Mouse (Mus musculus): ENCODE measurements around the gene Slc25a4. TPM values are rescaled to one million over a fixed set of nuclear protein-coding genes. Genes with fewer than 3 reads are reported as not detected.

Gene Slc25a4
- polyA plus RNA-seq, 1 experiment from 2014 or later, result 291 TPM

DNA sequence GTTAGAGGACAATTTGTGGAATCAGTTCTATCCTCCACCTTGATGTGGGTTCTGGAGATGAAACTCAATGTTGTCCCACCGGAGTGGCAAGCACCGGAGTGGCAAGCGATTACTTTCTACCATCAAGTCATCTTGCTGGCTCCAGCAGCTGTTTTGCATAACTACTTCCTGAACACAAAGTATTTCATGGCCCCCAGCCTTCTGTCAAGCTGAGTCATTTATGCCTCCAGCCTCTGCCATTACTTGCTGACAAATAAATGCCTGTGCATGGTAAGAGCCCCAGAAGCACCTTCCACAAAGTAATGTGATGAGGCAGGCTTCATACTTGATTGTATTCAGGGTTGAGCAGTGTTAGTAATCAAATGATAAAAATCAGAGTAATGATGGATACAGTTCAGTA is 14.2 kb downstream of the Slc25a4 start:
- no peaks in the 10 kb centered on the region for H3K27me3 ChIP-seq (replicated peaks; ENCODE audit: control insufficient read depth, insufficient read depth, low read length)
- no peak overlapping the region for H3K27ac ChIP-seq (ENCODE audit: low read depth, low read length)
- H3K36me3 ChIP-seq (ENCODE audit: control insufficient read depth, insufficient read depth, low read length), result peaks cover 10% of the 10 kb centered on the region; the same call in 1 of the 2 replicates
- H3K4me1 ChIP-seq (replicated peaks; ENCODE audit: control insufficient read depth, insufficient read depth, low read length), result no peaks in the 10 kb centered on the region
- DNase-seq (ENCODE audit: low spot score) (no peak), ATAC-seq (replicated peaks; ENCODE audit: low FRiP score) (no peak)
- WGBS, result 88% methylated on average over 3 of the region's 3 CpGs
- no peak overlapping the region for H3K4me3 ChIP-seq (ENCODE audit: low read depth, low read length)
- H3K9me3 ChIP-seq (ENCODE audit: control insufficient read depth, low read length), result no peaks in the 10 kb centered on the region
- no peak overlapping the region for H3K9ac ChIP-seq (ENCODE audit: low read depth, low read length)
- H3K4me2 ChIP-seq, result no peak overlapping the region

DNA sequence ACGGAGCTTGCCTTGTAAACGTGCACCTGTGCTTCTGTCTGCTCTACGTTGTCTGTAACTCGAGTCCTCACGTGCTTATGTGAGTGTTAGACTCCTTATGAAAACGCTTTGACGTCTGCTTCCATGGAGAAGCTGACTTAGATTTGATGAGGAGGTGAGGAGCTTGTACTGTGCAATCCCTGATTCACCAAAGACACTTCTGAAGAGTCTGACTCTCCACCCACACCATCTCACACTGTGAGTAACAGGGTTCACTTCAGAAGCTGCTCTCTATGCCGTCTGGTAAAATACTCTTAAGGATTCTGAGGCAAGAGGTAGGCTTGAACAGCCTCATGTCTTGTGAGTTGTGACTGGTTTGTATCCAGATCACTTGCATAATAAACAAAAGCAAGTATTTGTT is 18.0 kb downstream of the Slc25a4 start:
- Histone ChIP-seq H3K9me3 (ENCODE audit: control insufficient read depth, low read length) (no peaks in the 10 kb centered on the region), H3K27me3 (replicated peaks; ENCODE audit: control insufficient read depth, insufficient read depth, low read length) (no peaks in the 10 kb centered on the region), H3K4me1 (replicated peaks; ENCODE audit: control insufficient read depth, insufficient read depth, low read length) (no peaks in the 10 kb centered on the region), H3K4me3 (ENCODE audit: low read depth, low read length) (no peak overlapping the region), H3K27ac (ENCODE audit: low read depth, low read length) (no peak overlapping the region), H3K9ac (ENCODE audit: low read depth, low read length) (no peak overlapping the region), H3K4me2 (no peak overlapping the region), H3K36me3 (ENCODE audit: control insufficient read depth, insufficient read depth, low read length) (peaks cover 10% of the 10 kb centered on the region; the same call in 1 of the 2 replicates)
- WGBS, result 86% methylated on average over 8 of the region's 8 CpGs
- DNase-seq (ENCODE audit: low spot score) (no peak), ATAC-seq (replicated peaks; ENCODE audit: low FRiP score) (no peak)

DNA sequence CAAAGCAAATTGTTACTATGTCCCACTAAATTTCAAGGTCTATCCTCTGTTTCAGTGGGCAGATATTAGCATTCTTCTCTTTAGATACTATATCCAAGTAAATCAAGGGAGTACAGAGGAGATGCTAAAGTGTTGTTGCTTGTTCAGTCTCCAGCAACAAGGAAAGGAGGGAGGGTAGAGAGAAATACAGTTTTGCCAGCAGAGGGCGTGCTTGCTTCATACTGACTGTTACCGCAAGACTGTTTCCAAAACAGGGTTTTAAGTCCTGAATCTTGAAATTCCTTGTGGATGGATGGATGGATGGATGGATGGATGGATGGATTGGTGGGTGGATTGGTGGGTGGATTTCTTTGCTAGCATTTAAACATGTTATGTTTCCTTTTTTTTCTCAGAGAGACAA is 25.7 kb downstream of the Slc25a4 start:
- WGBS, result 7% methylated on average over 2 of the region's 2 CpGs
- no peak overlapping the region for H3K27ac ChIP-seq (ENCODE audit: low read depth, low read length)
- no peak overlapping the region for H3K4me2 ChIP-seq
- H3K36me3 ChIP-seq (ENCODE audit: control insufficient read depth, insufficient read depth, low read length), result 0 out of 2 replicates have a peak, but pooled peaks cover 2% of the 10 kb centered on the region
- no peaks in the 10 kb centered on the region for H3K4me1 ChIP-seq (replicated peaks; ENCODE audit: control insufficient read depth, insufficient read depth, low read length)
- H3K9me3 ChIP-seq (ENCODE audit: control insufficient read depth, low read length), result no peaks in the 10 kb centered on the region
- no peaks in the 10 kb centered on the region for H3K27me3 ChIP-seq (replicated peaks; ENCODE audit: control insufficient read depth, insufficient read depth, low read length)
- no peak overlapping the region for H3K9ac ChIP-seq (ENCODE audit: low read depth, low read length)
- DNase-seq (ENCODE audit: low spot score), result no peak
- no peak overlapping the region for H3K4me3 ChIP-seq (ENCODE audit: low read depth, low read length)
- ATAC-seq (replicated peaks; ENCODE audit: low FRiP score), result no peak

DNA sequence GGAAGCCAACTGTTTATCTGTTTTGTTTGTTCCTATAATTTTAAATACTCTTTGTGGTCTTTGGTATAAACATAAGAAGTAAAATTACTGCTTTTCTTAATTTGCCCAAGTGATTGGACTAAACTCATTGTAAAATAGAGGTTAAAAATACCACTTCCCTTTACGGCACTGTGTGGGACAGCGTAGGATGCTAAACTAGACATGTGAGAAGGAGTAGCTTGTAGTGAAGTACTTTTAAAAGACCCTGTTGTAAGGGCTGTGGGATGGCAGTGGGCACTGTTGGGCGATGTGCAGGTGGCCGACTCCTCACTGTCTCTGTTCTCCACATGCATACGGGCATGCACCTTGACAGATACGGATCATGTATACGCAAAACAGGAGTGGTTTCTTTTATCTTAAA is 30.9 kb downstream of the Slc25a4 start:
- no peaks in the 10 kb centered on the region for H3K4me1 ChIP-seq (replicated peaks; ENCODE audit: control insufficient read depth, insufficient read depth, low read length)
- no peaks in the 10 kb centered on the region for H3K9me3 ChIP-seq (ENCODE audit: control insufficient read depth, low read length)

DNA sequence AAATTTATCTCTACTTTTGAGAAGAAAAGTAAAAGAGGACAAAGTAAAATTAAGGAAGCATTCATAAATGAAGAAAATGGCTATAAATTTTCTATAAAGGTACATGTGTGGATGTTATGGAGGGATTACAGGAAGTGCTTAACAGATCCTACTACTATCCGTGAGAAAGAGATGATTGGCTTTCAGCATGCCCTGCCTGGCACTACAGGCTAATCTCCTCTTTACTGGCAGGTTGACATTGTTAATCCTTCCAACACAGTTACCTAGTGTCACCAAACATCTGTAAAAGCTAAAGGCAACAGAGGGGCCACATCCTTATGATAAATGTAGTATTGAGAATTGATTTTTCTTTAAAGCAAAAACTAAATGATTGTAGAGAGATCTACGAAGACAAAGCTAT is 37.4 kb downstream of the Slc25a4 start:
- DNase-seq (ENCODE audit: low spot score) (no peak), ATAC-seq (replicated peaks; ENCODE audit: low FRiP score) (no peak; the same call in 1 of the 2 replicates)
- Histone ChIP-seq H3K4me2 (peak overlapping the region; percentile 36), H3K36me3 (ENCODE audit: control insufficient read depth, insufficient read depth, low read length) (peaks cover 16% of the 10 kb centered on the region), H3K9me3 (ENCODE audit: control insufficient read depth, low read length) (no peaks in the 10 kb centered on the region), H3K27ac (ENCODE audit: low read depth, low read length) (no peak overlapping the region), H3K4me3 (ENCODE audit: low read depth, low read length) (no peak overlapping the region), H3K27me3 (replicated peaks; ENCODE audit: control insufficient read depth, insufficient read depth, low read length) (no peaks in the 10 kb centered on the region), H3K4me1 (replicated peaks; ENCODE audit: control insufficient read depth, insufficient read depth, low read length) (peaks cover 5% of the 10 kb centered on the region), H3K9ac (ENCODE audit: low read depth, low read length) (no peak overlapping the region)
- WGBS, result 44% methylated on average over 2 of the region's 2 CpGs

More for the DNA sequence above, 30.9 kb downstream of the Slc25a4 start:
- Histone ChIP-seq H3K27me3 (replicated peaks; ENCODE audit: control insufficient read depth, insufficient read depth, low read length) (no peaks in the 10 kb centered on the region), H3K9ac (ENCODE audit: low read depth, low read length) (no peak overlapping the region), H3K4me3 (ENCODE audit: low read depth, low read length) (no peak overlapping the region), H3K27ac (ENCODE audit: low read depth, low read length) (no peak overlapping the region), H3K36me3 (ENCODE audit: control insufficient read depth, insufficient read depth, low read length) (0 out of 2 replicates have a peak, but pooled peaks cover 4% of the 10 kb centered on the region), H3K4me2 (no peak overlapping the region)
- WGBS, result 91% methylated on average over 7 of the region's 7 CpGs
- DNase-seq (ENCODE audit: low spot score) (no peak), ATAC-seq (replicated peaks; ENCODE audit: low FRiP score) (no peak)

DNA sequence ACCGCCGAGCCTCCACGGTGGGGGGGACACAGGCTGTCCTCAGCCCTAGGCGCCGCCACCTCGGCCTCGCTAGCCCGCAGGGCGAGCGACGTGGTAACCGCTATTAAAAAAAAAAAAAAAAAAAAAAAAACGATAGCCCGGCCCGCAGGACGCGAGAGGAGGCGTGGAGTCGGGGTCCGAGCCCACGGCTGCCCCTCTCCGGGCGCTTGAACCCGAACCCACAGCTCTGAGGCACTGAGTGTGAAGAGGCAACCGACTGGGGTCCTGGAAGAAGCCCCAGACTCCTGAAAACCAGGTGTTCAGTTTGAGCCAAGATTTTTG is 47.3 kb downstream of the Slc25a4 start:
- Histone ChIP-seq H3K27ac (ENCODE audit: low read depth, low read length) (peak overlapping the region; percentile 49), H3K4me2 (peak overlapping the region; percentile 74), H3K9ac (ENCODE audit: low read depth, low read length) (peak overlapping the region; percentile 93), H3K36me3 (ENCODE audit: control insufficient read depth, insufficient read depth, low read length) (no peaks in the 10 kb centered on the region), H3K4me1 (replicated peaks; ENCODE audit: control insufficient read depth, insufficient read depth, low read length) (peaks cover 13% of the 10 kb centered on the region), H3K27me3 (replicated peaks; ENCODE audit: control insufficient read depth, insufficient read depth, low read length) (no peaks in the 10 kb centered on the region), H3K4me3 (ENCODE audit: low read depth, low read length) (peak overlapping the region; percentile 82), H3K9me3 (ENCODE audit: control insufficient read depth, low read length) (no peaks in the 10 kb centered on the region)
- WGBS, result under 1% methylated on average over 22 of the region's 25 CpGs
- ATAC-seq (replicated peaks; ENCODE audit: low FRiP score) (no peak; the same call in 1 of the 2 replicates), DNase-seq (ENCODE audit: low spot score) (no peak)

DNA sequence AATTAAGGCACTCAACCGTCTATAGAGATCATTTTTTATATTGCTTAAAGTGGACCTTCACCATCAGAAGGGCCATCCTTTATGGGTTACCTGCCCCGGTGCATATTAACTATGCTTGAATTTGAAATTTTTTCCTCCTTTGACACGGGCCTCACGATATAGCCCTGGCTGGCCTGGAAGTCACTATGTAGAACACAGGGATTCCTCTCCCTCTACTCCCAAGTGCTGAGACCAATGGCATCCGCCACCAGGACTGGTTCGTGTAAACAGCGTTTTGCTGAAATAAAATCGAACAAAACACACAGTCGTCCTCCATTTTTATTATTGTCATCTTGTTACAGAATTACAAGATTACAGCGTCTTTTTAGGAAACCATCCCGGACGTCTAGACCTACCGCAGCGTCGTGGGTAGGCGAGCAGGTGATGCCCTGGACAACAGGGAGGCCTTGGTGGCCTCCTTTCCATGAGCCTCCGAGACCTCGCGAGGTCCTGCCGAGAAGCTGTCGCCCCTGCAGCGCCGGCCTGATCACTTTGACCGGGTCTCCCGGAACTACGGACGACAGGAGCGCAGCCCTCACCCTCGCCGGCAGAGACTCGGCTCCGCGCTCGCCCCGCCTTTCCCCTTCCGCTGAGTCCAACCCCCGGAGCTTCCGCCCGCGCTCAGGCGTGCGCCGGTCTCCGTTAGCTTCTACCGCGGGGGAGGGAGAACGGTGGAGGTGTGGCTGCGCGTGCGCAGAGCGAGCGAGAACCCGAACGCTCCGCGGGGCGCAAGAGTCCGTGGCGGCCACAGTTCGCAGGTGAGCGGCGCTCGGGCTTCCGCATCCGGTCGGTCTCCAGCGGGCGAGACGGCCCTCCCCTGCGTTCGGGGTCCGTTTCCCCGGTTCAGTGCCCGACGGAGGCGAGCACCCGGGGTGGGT is 47.9 kb downstream of the Slc25a4 start:
- Histone ChIP-seq H3K4me1 (replicated peaks; ENCODE audit: control insufficient read depth, insufficient read depth, low read length) (peaks cover 13% of the 10 kb centered on the region), H3K36me3 (ENCODE audit: control insufficient read depth, insufficient read depth, low read length) (no peaks in the 10 kb centered on the region), H3K9me3 (ENCODE audit: control insufficient read depth, low read length) (no peaks in the 10 kb centered on the region), H3K4me2 (peak overlapping the region; percentile 74), H3K27me3 (replicated peaks; ENCODE audit: control insufficient read depth, insufficient read depth, low read length) (no peaks in the 10 kb centered on the region), H3K9ac (ENCODE audit: low read depth, low read length) (peak overlapping the region; percentile 93), H3K4me3 (ENCODE audit: low read depth, low read length) (peak overlapping the region; percentile 82), H3K27ac (ENCODE audit: low read depth, low read length) (peak overlapping the region; percentile 49)
- peak; percentile 98 for ATAC-seq (replicated peaks; ENCODE audit: low FRiP score)
- DNase-seq (ENCODE audit: low spot score), result peak; percentile 94
- 2% methylated on average over 74 of the region's 77 CpGs for WGBS
